Mouse (Mus musculus) cerebellum, adult (tissue): ENCODE data around the gene Commd1.

Source experiments
- ATAC-seq: cut with Nextera tagmentation; 2 replicates; pipeline ENCODE4 v1.9.2; 2017; ENCODE audit warnings: mild to moderate bottlenecking, moderate library complexity, mixed read lengths; ENCODE audit not compliant: insufficient number of reproducible peaks, low FRiP score, low TSS enrichment

The Commd1 gene

DNA sequence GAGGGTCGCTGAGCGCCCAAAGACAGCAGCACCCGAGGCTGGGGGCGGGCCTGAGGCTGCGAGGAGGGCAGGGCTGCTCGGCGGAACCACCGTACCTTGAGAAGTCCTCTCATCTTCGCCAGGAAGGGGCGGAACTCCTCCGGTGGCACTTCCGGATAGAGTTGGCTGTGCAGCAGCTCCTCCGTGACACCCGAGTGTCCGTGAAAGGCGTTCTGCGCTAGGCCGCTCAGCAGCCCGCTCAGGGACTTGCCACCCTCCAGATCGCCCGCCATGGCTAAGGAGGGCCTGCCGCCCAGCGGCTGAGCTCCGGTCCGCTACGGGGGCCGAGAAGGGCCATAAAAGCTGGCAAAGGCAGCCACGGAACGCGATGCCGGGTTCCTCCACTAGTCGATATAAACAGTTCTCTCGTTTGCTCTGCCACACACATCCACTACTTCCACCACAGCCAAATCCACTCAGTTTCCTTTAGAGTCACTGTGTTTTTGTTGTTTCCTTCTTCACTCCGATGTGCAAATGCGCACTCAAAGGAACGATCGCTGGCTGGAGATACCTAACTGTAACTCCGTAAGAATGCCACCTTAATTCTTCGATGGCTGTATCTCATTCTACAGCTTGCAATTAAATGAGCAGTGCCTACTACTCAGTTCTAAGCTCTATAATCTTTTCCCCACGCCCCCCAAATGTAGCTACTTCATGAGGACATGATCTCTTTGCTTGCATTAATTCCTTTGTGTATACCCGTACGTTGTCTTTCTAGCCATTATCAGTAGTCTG is at the start of gene Commd1, which contains the start of gene Gm28048:
TSS of gene Commd1 (minus strand) at position 399 of the 774 bp plus-strand sequence.
TSS of gene Gm28048 (minus strand) at position 107 of the 774 bp plus-strand sequence.
- ATAC-seq, result peak; percentile 87

DNA sequence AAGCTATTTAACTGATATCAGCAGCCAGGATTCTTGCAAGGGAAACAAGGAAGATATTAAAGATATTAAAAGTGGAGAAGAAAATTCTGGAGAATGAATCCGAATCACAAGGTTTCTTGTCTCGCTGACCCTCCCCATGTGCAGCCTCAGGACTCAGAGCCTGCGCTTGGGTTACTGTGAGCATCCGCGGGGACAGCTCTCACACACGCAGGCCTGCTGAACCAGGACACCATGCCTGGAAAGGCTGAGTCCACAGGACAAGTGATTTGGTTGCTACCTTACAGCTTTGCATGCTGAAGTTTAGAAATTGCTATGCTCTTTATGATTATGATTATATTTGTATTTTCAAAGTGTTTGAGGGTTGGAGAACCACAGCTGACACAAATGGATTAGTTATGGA is 47.2 kb upstream of the Commd1 start:
- ATAC-seq, result no peak

GRCm38 (mm10) chr11:23028957-23029356 is 46.8 kb upstream of the Commd1 start:
- ATAC-seq, result no peak

- no peak for ATAC-seq
Observed at GRCm38 (mm10) chr11:23024169-23024568, 42.0 kb upstream of the Commd1 start.

- no peak for ATAC-seq
Observed at GRCm38 (mm10) chr11:23023155-23023554, 41.0 kb upstream of the Commd1 start.

- no peak for ATAC-seq
Observed at GRCm38 (mm10) chr11:23020841-23021240, 38.7 kb upstream of the Commd1 start.

DNA sequence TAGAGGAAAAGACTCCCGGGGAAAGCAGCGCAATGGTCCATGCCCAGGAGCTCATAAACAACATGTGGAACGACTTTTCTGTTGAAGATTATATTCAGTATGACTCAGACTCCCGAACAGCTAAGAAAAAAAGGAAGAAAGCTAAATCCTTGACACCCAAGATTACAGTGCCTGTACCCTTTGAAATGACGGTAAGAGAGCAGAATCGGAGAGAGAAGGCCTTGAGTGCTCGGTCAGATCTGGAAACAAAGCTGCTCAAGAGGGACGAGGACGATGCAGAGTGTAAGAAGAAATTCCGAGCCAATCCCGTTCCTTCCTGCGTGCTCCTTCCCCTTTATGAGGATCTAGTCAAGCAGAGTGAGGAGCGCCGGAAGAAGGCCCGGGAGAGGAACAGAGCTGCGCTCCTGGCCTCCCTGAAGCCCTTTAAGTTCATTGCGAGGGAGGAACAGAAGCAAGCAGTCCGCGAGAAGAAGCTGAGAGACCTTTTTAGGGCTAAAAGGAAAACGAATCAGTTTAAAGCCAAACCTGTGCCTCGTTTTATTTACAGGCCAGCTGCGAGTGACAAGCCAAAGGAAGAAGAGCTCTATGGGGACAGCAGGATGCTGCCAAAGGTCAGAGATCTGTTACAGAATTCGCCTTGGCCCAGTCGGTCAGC is 38.1 kb upstream of the Commd1 start:
- no peak for ATAC-seq

DNA sequence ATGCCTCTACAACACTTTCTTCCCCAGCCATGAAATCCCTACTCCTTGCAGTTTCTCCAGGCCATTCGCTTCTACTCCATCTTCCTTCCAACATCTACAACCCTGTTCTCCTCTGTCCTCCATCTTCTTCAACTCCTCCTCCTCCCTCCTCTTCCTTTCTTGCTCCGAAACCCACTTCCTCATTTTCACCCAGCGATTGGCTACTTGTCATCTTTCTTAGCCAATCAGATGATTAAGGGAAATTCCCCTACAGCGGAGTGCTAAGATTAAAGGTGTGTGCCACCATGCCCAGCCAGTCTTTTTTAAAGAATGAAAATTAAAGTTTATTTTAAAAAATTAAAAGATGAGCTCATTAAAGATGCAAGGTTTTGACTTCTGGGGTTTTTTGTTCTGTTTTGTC is 35.8 kb upstream of the Commd1 start:
- no peak for ATAC-seq

DNA sequence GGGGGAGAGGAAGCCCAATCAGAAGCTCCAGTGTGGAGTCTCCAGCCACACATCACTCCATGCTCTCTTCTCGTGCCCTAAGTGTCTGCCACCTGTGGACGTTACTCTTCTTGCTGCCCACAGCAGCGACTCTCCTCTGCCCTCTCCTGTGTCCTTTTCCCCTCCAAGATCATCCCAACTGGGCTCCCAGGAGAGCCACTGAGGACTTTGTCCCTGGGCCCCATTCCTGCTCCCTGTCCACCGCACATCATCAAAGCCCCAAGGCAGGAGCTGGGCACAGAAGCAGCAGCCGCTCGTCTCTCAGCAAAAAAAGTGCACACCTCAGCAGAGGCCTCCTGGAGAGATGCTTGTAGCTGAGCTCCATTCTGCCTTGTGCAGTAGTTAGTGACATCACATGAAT is 32.8 kb upstream of the Commd1 start:
- ATAC-seq, result no peak

DNA sequence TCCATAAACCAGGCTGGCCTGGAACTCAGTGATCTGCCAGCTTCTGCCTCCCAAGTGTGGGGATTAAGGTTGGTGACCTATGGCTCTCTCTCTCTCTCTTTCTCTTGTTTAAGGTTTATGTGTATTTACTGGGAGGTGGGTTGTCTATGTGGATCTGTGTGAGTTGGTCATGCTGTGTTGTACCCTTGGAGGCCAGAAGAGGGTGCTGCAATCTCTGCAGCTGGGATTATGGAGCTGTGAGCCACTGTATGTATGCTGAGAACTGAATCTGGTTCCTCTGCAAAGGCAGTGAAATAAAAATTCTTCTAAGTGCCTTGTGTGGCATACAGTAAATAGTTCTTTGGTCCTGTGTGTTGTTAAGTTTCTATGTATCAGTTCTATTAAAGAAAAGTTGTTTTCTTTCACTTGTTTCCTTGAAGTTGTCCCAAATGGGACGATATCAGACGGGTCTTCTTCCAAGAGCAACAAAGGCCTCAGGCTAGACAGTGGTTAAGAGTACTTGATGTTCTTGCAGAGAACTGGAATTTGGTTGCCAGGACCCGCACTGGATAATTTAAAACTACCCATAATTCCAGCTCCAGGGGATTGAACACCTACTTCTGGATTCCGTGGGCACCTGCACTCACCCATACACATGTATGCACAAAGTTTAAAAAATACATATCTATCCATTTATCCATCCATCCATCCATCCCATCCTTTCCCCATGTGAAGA is 31.6 kb upstream of the Commd1 start:
- ATAC-seq, result no peak

DNA sequence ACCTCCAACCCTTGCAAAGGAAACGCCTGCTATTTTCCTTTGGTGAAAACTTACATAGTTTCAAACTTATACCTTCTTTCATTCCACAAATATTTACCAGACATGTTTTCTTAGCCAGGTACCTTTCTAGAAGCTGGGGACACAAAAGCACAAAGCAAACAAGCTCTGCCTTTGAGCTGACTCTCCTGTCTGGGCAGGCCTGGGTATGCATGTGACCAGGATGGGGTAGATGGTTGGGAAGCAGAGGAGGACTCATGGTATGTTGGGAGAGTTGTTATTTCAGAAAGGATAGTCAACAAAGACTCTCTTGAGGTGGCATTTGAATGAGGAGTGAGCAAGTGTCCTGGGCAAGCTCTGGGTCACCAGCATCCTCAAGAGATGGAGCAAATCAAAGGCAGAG is 30.9 kb upstream of the Commd1 start:
- no peak for ATAC-seq

DNA sequence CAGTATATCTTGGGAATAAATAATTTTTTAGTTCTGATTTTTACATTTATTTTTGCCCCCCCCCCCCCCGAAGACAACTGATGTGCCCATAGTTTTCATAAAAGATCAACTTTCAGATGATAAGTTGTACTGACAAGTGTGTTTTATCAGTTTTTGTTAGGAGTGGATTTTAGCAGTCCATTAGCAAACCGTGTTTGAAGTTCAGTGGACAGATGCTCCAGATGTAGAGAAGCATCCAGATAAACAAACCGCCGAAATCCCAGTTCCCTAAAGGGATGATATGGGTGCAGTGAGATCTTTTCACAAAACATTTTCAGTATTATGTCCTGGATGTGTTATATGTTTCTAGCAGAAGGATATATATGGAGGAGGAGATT is 26.6 kb upstream of the Commd1 start:
- ATAC-seq, result no peak

- ATAC-seq, result peak; percentile 82
Observed at GRCm38 (mm10) chr11:23008181-23008823, 26.1 kb upstream of the Commd1 start.

- ATAC-seq, result peak; percentile 99
Observed at GRCm38 (mm10) chr11:23007481-23008180, 25.4 kb upstream of the Commd1 start, which contains the start of gene Fam161a. Gene Fam161a, plus strand, starts transcription at chr11:23007531.

GRCm38 (mm10) chr11:23007166-23007480 is 24.9 kb upstream of the Commd1 start:
- ATAC-seq, result peak; percentile 38

DNA sequence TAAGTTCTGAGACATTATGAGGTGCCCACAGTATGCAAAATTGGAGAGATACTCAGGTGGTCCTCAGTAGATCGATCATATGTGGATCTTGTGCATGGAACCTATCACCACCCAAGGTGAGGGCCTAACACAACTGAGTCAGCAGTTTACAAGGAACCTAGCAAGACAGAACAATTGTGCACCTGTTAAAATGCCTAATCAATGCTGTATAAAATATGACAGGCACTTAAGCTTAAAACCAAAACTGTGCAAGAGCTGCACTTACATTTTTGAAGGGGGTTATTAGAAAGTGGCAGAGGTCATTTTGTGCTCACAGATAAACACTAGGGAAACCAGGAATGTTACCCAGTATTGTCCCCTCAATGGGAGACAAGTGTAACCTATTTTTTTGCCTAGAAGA is 23.1 kb upstream of the Commd1 start:
- ATAC-seq, result no peak

- ATAC-seq, result no peak
Observed at GRCm38 (mm10) chr11:22998308-22998707, 16.1 kb upstream of the Commd1 start.

DNA sequence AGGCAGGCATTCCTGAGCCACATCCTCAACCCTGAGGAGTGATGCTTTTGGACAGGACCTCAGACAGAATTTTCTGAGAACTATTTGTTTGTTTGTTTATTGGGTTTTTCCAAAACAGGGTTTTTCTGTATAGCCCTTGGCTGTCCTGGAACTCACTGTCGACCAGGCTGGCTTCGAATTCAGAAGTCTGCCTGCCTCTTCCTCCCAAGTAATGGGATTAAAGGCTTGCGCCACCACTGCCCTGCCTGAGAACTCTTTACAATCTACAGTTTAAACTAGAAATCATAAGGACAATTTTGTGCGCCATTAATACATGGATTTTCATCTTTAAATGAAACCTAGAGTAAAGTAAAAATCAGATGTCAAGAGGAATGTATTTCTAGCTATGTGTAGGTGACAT is 13.3 kb upstream of the Commd1 start:
- no peak for ATAC-seq

DNA sequence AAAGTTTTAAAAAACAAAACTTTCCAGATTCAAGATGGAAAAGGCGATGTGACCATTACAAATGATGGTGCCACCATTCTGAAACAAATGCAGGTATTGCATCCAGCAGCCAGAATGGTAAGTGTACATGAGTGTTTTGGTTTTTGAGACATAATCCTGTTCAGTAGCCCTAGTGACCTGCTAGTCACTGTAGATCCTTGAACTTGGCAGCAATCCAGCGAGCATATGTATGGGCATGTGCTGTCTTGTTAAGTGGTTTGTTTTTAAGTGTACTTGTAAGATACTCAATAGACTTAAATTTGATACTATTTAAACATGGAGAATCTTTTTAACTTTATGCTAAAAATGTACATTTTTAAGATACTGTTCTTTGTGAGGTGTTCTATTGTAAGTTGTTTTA is 12.1 kb upstream of the Commd1 start:
- no peak for ATAC-seq

DNA sequence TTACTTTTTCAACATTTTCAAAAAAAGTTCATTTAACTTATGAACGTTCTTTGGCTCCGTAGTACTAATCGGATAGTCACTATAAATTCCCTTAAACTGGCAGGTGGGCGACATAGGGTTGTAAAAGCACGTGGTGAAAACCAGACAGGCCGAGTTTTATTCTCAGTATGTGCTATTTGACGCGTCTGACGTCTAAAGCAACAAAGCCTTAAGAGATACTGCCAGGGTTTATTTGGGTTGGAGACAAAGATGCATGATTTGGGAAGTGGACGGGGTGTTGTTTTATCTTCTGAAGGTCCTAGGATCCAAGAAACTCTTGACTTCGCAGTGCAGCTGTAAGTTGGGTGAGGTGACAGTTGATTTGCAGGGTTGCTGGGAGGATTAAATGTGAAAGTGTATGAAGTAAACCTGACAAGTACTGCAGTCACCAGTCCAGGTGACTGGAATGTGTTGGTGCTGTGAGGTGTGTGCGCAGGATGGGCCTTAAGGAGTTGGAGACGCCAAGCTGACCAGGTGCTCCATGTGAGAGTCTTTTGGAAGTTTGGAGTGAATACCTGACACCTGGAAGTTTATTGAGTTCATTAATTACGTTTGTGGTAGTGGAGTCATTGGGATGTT is 9.1 kb upstream of the Commd1 start:
- no peak for ATAC-seq
